Mouse (Mus musculus): Measurements from ENCODE around the gene Map3k5.

DNA sequence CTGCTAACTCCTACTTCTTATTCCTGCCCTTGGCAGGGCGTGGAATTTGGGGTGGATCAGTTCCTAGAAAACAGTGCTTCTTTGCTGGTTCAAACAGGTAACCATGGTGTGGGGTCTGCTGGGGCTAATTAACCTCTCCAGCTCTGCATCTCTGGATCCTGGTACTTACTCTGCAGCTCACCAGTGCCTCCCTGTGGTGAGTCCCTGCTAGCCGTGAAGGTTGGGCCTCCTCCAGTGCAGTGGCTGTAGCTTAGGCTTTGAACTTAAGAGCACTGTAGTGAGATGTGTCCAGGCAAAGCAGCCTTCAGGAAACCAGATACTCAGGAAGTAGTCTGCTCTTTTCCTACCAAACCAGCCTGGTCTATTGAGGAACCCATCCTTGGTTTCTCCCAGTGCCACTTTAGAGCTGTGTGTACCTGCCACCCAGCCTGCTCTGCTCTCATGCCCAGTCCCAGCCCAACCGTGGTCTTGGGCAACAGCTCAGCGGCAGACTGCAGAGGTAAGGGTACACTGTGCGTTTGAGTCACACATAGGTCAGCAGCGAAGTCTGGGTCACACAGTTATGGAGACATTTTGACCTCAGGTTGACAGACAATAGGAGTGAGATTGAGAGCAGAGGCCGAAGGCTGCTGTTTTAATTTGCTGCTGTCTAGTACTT, 139.1 kb downstream of the Map3k5 start:
- TF ChIP-seq CTCF (IDR thresholded peaks at IDR 0.05; ENCODE audit: low read depth) (peak; percentile 90), EP300 (IDR thresholded peaks at IDR 0.05; ENCODE audit: low read depth) (no peak)
